Mouse (Mus musculus) testis, postnatal 14 days (tissue): ENCODE data around the gene Gm6121.
"Not testable (repeated sequence)": the region's sequence is repeated elsewhere in the genome, so short reads cannot be mapped to it uniquely, and the experiment has no call there.

ENCODE experiments used
- DNase-seq: peaks from one replicate; pipeline ENCODE4 v3.0.0; 2021; ENCODE audit warnings: low spot score

The Gm6121 gene

DNA sequence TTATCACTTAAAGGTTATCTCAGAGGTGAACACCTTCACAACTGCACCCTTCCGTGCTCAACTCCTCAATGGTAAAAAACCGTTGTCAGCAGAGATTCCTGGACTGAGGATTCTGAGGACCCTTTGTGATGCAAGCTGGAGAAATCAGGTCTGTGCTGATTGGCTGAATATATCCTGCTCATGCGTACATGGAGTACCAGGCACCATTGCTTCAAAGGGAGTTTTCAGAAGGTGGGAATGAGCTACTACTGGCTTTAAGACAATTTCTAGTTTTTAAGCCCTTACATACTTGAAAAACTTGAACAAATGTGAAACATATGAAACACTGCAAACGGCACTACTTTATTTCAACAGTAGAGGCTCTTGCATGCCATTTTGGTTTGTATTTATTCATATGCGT lies at the start of gene Gm6121:
TSS of gene Gm6121 (minus strand) at position 101 of the 400 bp plus-strand sequence.
- not testable (repeated sequence) for DNase-seq
